Mouse (Mus musculus) C2C12 (cell line): ENCODE measurements at regions not wholly inside any gene's neighbourhood (a gene's known extent, or its start where the extent isn't known, plus 50 kb on each side); places are given as distances from the start of the nearest gene placed in this dataset.

Source experiments
- CEBPB ChIP-seq: IDR thresholded peaks from one replicate; pipeline ENCODE4 v1.6.1; 2011; ENCODE audit warnings: low read depth, mild to moderate bottlenecking, control low read depth, moderate library complexity
- CTCF ChIP-seq: IDR thresholded peaks from one replicate; pipeline ENCODE4 v1.5.1; 2011; ENCODE audit not compliant: control insufficient read depth, insufficient read depth, insufficient read length
- USF1 ChIP-seq: IDR thresholded peaks from one replicate; pipeline ENCODE4 v1.6.1; 2011; ENCODE audit warnings: low read depth, mild to moderate bottlenecking, control low read depth, moderate library complexity

DNA sequence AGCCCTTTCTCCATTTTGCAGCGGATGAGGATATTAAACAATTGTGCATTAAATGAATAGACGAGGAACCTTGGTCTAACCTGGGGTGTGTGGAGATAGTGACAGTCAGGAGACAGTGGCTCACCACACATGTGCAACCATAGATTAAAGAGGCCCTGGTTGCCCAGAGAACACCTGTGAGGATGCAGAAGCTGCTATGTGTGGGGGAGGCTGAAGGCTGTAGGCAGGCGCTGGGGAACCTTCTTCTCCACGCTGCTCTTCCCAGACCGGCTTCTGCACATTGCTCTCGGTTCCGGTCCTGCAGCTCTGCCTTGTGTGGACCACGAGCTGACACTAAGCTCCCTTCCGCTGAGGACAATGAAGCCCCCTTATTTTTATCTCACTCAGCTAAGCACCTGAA lies 412.1 kb upstream of the Adgrl2 start:
- TF ChIP-seq CTCF (no peak), CEBPB (no peak), USF1 (no peak)
